Mouse (Mus musculus): ENCODE data around the gene Rnf26. TPM values are rescaled to one million over a fixed set of nuclear protein-coding genes. Genes with fewer than 3 reads are reported as not detected.

Gene Rnf26
- polyA plus RNA-seq (2012; rRNA removed), result 71.8 and 72.0 TPM in 2 replicates

DNA sequence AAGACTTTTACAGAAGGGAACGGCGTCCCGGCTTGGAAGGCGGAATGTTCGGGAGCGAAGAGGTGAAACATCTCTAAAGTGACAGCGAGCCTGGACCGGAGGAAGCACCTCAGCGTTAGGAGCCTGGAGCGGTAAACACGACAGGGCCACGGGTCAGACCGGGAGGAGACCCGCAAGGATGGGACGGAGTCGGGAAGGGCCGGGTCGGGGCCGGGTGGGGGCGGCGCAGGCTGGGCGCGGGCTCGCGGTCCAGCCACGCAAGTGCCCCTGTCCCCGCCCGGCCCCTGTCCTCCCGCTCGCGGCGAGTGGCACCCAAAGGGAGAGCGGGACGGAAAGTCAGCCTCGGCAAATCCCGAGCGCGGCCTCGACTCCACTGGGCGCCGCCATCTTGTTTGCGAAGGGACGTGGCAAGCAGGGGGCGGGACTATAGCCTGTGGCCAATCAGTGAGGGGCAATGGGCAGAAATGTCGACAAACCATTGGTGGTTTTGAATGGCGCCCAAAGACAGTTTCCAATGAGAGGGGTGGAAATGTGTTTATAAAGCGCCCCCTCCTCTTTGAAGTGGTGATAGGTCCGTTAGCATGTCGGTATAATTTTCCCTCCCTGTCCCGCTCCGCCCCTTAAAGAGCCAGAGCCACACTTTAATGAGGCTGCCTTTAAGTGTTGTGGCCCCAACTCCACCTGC lies at the start of gene Rnf26, which contains the start of gene Gm49380:
Gene Rnf26, minus strand, starts transcription at position 413 of the 685 bp plus-strand sequence.
Gene Gm49380, minus strand, starts transcription at position 396 of the 685 bp plus-strand sequence.

GRCm38 (mm10) chr9:44134101-44134850 lies 21.0 kb upstream of the Rnf26 start, which contains the start of gene Mcam:
Gene Mcam (plus strand): TSS chr9:44134469.

DNA sequence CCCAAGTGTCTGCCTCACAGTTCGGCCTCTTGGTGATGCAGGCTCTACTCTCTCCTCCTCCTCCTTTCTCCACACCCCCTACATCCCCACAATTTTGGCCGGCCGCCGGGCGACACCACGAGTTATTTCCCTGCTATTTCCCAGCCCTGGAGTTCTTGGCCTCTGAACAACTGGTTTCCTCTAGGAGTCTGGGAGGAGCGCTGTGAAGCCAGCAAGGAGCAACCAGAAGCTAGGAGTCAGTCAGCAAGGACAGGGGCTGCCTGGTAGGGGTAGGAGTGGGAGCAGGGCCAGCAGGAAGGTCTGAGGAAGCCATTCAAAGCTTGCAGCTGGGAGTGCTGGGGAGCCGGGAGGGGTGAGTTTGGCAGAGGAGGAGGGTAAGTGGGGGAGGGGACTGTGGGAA lies 6.2 kb downstream of the Rnf26 start, which contains the start of gene C1qtnf5:
Gene C1qtnf5, plus strand, starts transcription at position 136 of the 400 bp plus-strand sequence.

DNA sequence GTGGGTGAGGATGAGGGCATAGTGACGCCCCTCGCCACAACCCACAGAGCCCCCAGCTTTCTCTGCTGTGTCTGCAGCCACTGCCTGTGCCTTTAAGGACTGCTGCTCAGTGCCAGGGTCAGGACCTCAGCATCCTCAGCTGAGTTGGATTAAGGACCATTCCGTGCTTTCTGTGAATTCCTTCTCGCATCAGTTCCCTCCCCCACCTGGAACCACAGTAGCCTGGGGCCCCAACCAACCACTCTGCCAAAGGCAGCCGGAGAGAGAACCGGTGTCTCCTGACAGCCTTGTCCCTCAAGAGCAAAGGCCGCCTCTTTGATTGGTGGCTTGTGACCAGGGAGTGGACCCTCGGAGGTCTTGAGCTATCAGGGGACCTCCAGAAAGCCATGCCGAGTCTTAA lies 11.8 kb downstream of the Rnf26 start, which contains the start of gene Mfrp:
Gene Mfrp, plus strand, starts transcription at position 240 of the 400 bp plus-strand sequence.

GRCm38 (mm10) chr9:44066785-44067225 lies 46.5 kb downstream of the Rnf26 start, which contains the start of gene Usp2:
Gene Usp2 (plus strand): TSS chr9:44067021.

Other genes with a start within 250 kb of the Rnf26 start
- 61.5 and 73.5 TPM in 2 replicates for gene Thy1, start 70.1 kb downstream of the Rnf26 start, polyA plus RNA-seq (2012; rRNA removed)
- gene Usp2, start 46.5 kb downstream of the Rnf26 start, polyA plus RNA-seq (2012; rRNA removed), result 11.5 and 14.5 TPM in 2 replicates
- gene Mfrp, start 11.8 kb downstream of the Rnf26 start, polyA plus RNA-seq (2012; rRNA removed), result 1.8 and 1.9 TPM in 2 replicates
- gene C1qtnf5, start 6.3 kb downstream of the Rnf26 start, polyA plus RNA-seq (2012; rRNA removed), result 26.9 and 30.1 TPM in 2 replicates
- 0.50 and 0.68 TPM in 2 replicates for gene Gm49380, start within 50 bp of the Rnf26 start, polyA plus RNA-seq (2012; rRNA removed)
- 112 and 143 TPM in 2 replicates for gene Mcam, start 21.0 kb upstream of the Rnf26 start, polyA plus RNA-seq (2012; rRNA removed)
- gene Cbl, start 120.5 kb upstream of the Rnf26 start, polyA plus RNA-seq (2012; rRNA removed), result 7.6 and 7.7 TPM in 2 replicates
- gene Ccdc153, start 127.2 kb upstream of the Rnf26 start, polyA plus RNA-seq (2012; rRNA removed), result 19.7 and 22.5 TPM in 2 replicates
- 0.10 and 0.24 TPM in 2 replicates for gene Pdzd3, start 138.0 kb upstream of the Rnf26 start, polyA plus RNA-seq (2012; rRNA removed)
- gene Nlrx1, start 155.1 kb upstream of the Rnf26 start, polyA plus RNA-seq (2012; rRNA removed), result 18.5 and 18.9 TPM in 2 replicates
- gene Abcg4, start 175.1 kb upstream of the Rnf26 start, polyA plus RNA-seq (2012; rRNA removed), result 25.8 and 35.0 TPM in 2 replicates
- gene Hinfp, start 192.2 kb upstream of the Rnf26 start, polyA plus RNA-seq (2012; rRNA removed), result 26.3 and 36.2 TPM in 2 replicates
- 57.1 and 60.9 TPM in 2 replicates for gene C2cd2l, start 206.8 kb upstream of the Rnf26 start, polyA plus RNA-seq (2012; rRNA removed)
- 74.2 and 75.2 TPM in 2 replicates for gene Dpagt1, start 212.5 kb upstream of the Rnf26 start, polyA plus RNA-seq (2012; rRNA removed)
- 313 and 370 TPM in 2 replicates for gene H2afx, start 221.2 kb upstream of the Rnf26 start, polyA plus RNA-seq (2012; rRNA removed)
- 84.2 and 85.4 TPM in 2 replicates for gene Hmbs, start 230.7 kb upstream of the Rnf26 start, polyA plus RNA-seq (2012; rRNA removed)
- 28.5 and 31.4 TPM in 2 replicates for gene Vps11, start 248.2 kb upstream of the Rnf26 start, polyA plus RNA-seq (2012; rRNA removed)